Mouse (Mus musculus): ENCODE data around the gene Ndel1. TPM values are rescaled to one million over a fixed set of nuclear protein-coding genes. Genes with fewer than 3 reads are reported as not detected.

Ndel1 gene
- polyA plus RNA-seq, 1 experiment from 2014 or later = 86.4 TPM

DNA sequence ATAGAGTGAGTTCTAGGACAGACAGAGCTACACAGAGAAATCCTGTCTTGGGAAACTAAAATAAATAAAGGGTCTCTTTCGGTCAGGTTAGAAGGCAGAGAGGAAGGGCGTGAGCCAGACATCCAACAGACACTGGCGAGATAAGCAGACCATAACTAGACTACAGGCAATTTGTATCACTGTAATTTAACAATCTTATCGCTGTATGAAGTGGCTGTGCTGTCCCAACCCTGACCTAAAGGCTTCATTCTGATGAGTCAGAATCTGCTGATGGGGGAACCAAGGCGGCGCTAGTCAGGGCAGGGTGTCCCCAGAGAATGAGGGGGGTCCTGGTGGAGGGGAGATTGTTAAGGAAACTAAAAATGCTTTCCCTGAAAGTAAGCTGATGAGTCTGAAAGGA lies 27.1 kb upstream of the Ndel1 start:
- Histone ChIP-seq H3K27me3 (ENCODE audit: control insufficient read depth, insufficient read depth, low read length) (no peaks in the 10 kb centered on the region), H3K4me1 (replicated peaks; ENCODE audit: control insufficient read depth, insufficient read depth) (no peaks in the 10 kb centered on the region), H3K27ac (replicated peaks) (no peak overlapping the region), H3K4me2 (replicated peaks; ENCODE audit: low read depth) (no peak overlapping the region), H3K4me3 (ENCODE audit: low read depth, low read length) (no peak overlapping the region), H3K36me3 (ENCODE audit: control insufficient read depth, insufficient read depth, low read length) (peaks cover 3% of the 10 kb centered on the region; the same call in 1 of the 2 replicates), H3K9ac (ENCODE audit: low read length) (no peak overlapping the region), H3K9me3 (ENCODE audit: control insufficient read depth, low read length) (no peaks in the 10 kb centered on the region)
- DNase-seq (ENCODE audit: low spot score) (no peak), ATAC-seq (ENCODE audit: low FRiP score, low TSS enrichment) (no peak)
- 82% methylated on average over 6 of the region's 6 CpGs for WGBS
- TF ChIP-seq CTCF (IDR thresholded peaks at IDR 0.05; ENCODE audit: low read depth) = no peak
- no peak for TF ChIP-seq EP300 (optimal IDR thresholded peaks at IDR 0.05)

DNA sequence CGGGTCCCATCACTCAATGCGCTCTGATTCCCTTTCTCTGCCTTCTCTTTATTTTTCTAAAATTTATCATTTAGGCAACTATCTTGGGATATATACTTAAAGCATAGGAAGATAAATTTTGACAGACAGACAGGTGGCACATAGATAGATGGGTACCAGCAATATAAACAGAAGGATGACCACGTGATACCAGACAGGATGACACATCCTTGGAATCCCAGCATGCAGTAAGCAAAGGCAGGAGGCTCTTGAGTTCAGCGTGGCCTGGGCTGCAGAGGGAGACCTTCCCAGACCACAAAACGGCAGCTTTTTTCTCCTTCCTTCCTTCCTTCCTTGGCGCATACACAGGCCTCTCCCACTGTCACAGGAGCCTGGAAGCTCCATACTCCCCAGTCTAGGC lies 26.2 kb upstream of the Ndel1 start:
- Histone ChIP-seq H3K4me1 (replicated peaks; ENCODE audit: control insufficient read depth, insufficient read depth) (no peaks in the 10 kb centered on the region), H3K9me3 (ENCODE audit: control insufficient read depth, low read length) (no peaks in the 10 kb centered on the region), H3K27me3 (ENCODE audit: control insufficient read depth, insufficient read depth, low read length) (no peaks in the 10 kb centered on the region), H3K4me3 (ENCODE audit: low read depth, low read length) (no peak overlapping the region), H3K4me2 (replicated peaks; ENCODE audit: low read depth) (no peak overlapping the region), H3K36me3 (ENCODE audit: control insufficient read depth, insufficient read depth, low read length) (no peaks in the 10 kb centered on the region), H3K27ac (replicated peaks) (no peak overlapping the region), H3K9ac (ENCODE audit: low read length) (no peak overlapping the region)
- 70% methylated on average over 6 of the region's 6 CpGs for WGBS
- TF ChIP-seq CTCF (IDR thresholded peaks at IDR 0.05; ENCODE audit: low read depth) (no peak), EP300 (optimal IDR thresholded peaks at IDR 0.05) (no peak)
- ATAC-seq (ENCODE audit: low FRiP score, low TSS enrichment) (no peak), DNase-seq (ENCODE audit: low spot score) (no peak)

DNA sequence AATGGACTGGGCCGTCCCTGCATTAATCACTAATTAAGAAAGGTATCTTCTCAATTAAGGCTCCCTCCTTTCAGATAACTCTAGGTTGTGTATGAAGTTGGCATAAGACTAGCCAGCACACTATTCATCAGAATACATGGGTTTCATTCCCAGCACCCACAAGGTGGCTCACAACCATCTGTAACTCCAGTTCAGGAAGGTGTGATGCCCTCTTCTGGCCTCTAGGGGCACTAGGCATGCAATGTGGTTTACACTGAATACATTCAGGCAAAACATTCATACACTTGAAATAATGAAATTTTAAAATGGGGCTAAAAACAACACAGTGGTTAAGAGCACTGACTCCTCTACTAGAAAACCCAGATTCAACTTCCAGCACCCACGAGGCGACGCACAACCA lies 25.5 kb upstream of the Ndel1 start:
- TF ChIP-seq EP300 (optimal IDR thresholded peaks at IDR 0.05) (no peak), CTCF (IDR thresholded peaks at IDR 0.05; ENCODE audit: low read depth) (peak; percentile 84)
- no peak overlapping the region for H3K4me2 ChIP-seq (replicated peaks; ENCODE audit: low read depth)
- H3K9me3 ChIP-seq (ENCODE audit: control insufficient read depth, low read length) = no peaks in the 10 kb centered on the region
- H3K4me3 ChIP-seq (ENCODE audit: low read depth, low read length) = no peak overlapping the region
- no peaks in the 10 kb centered on the region for H3K36me3 ChIP-seq (ENCODE audit: control insufficient read depth, insufficient read depth, low read length)
- 54% methylated on average over 4 of the region's 4 CpGs for WGBS
- no peaks in the 10 kb centered on the region for H3K4me1 ChIP-seq (replicated peaks; ENCODE audit: control insufficient read depth, insufficient read depth)
- DNase-seq (ENCODE audit: low spot score) = no peak
- H3K27me3 ChIP-seq (ENCODE audit: control insufficient read depth, insufficient read depth, low read length) = no peaks in the 10 kb centered on the region
- H3K9ac ChIP-seq (ENCODE audit: low read length) = no peak overlapping the region
- no peak overlapping the region for H3K27ac ChIP-seq (replicated peaks)
- ATAC-seq (ENCODE audit: low FRiP score, low TSS enrichment) = no peak

DNA sequence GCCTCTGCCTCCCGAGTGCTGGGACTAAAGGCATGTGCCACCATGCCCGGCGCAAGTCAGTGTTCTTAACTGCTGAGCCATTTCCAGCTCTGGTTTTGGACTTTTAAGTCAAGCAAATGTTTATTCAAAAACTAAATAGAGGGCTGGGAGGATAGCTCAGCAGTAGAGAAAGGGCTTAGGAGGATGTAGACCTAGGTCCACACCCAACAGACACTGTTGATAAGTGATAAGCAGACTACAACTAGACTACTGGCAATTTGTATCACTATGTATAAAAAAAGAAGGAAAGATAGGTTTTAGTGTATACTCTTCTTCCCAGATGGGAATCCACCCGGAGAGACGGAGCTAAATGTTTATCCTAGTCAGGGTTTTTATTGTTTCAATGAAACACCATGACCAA lies 24.6 kb upstream of the Ndel1 start:
- TF ChIP-seq CTCF (IDR thresholded peaks at IDR 0.05; ENCODE audit: low read depth) = no peak
- no peak for TF ChIP-seq EP300 (optimal IDR thresholded peaks at IDR 0.05)
- no peaks in the 10 kb centered on the region for H3K9me3 ChIP-seq (ENCODE audit: control insufficient read depth, low read length)
- no peak overlapping the region for H3K4me3 ChIP-seq (ENCODE audit: low read depth, low read length)
- WGBS = 89% methylated on average over 5 of the region's 5 CpGs
- H3K27ac ChIP-seq (replicated peaks) = no peak overlapping the region
- ATAC-seq (ENCODE audit: low FRiP score, low TSS enrichment) (no peak), DNase-seq (ENCODE audit: low spot score) (no peak)
- H3K9ac ChIP-seq (ENCODE audit: low read length) = no peak overlapping the region
- H3K36me3 ChIP-seq (ENCODE audit: control insufficient read depth, insufficient read depth, low read length) = no peaks in the 10 kb centered on the region
- H3K4me2 ChIP-seq (replicated peaks; ENCODE audit: low read depth) = no peak overlapping the region
- no peaks in the 10 kb centered on the region for H3K4me1 ChIP-seq (replicated peaks; ENCODE audit: control insufficient read depth, insufficient read depth)
- H3K27me3 ChIP-seq (ENCODE audit: control insufficient read depth, insufficient read depth, low read length) = no peaks in the 10 kb centered on the region

DNA sequence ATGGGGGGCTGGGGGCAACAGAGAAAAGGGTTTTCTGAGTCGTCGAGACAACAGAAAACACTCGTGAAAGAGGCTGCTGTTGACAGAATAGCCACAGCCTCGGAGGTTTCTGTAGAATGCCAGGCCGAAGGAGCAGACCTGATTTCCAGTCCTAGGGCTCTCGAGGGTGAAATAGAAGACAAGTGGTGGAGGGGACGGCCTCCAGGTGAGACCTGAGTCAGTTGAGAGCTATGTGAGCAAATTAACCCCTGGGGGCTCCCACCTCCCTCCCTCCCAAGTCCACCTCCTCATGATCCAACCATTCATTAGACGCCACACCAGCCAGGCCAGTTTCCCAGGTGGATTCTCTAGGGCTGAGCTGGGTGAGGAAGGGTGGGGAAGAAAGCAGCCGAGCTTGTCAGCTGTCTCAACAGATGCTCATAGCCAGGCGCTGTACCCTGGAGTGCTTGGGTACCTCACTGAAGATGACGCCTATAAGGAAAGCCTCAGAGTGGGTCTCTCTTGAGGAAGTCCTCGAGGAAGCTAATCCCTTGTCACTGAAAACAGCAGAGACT lies 22.3 kb upstream of the Ndel1 start:
- no peak overlapping the region for H3K9ac ChIP-seq (ENCODE audit: low read length)
- H3K4me2 ChIP-seq (replicated peaks; ENCODE audit: low read depth) = no peak overlapping the region
- DNase-seq (ENCODE audit: low spot score) (no peak), ATAC-seq (ENCODE audit: low FRiP score, low TSS enrichment) (no peak)
- no peak overlapping the region for H3K27ac ChIP-seq (replicated peaks)
- TF ChIP-seq CTCF (IDR thresholded peaks at IDR 0.05; ENCODE audit: low read depth) (no peak), EP300 (optimal IDR thresholded peaks at IDR 0.05) (no peak)
- H3K27me3 ChIP-seq (ENCODE audit: control insufficient read depth, insufficient read depth, low read length) = no peaks in the 10 kb centered on the region
- no peaks in the 10 kb centered on the region for H3K9me3 ChIP-seq (ENCODE audit: control insufficient read depth, low read length)
- H3K36me3 ChIP-seq (ENCODE audit: control insufficient read depth, insufficient read depth, low read length) = no peaks in the 10 kb centered on the region
- H3K4me3 ChIP-seq (ENCODE audit: low read depth, low read length) = no peak overlapping the region
- H3K4me1 ChIP-seq (replicated peaks; ENCODE audit: control insufficient read depth, insufficient read depth) = no peaks in the 10 kb centered on the region
- 60% methylated on average over 12 of the region's 12 CpGs for WGBS

DNA sequence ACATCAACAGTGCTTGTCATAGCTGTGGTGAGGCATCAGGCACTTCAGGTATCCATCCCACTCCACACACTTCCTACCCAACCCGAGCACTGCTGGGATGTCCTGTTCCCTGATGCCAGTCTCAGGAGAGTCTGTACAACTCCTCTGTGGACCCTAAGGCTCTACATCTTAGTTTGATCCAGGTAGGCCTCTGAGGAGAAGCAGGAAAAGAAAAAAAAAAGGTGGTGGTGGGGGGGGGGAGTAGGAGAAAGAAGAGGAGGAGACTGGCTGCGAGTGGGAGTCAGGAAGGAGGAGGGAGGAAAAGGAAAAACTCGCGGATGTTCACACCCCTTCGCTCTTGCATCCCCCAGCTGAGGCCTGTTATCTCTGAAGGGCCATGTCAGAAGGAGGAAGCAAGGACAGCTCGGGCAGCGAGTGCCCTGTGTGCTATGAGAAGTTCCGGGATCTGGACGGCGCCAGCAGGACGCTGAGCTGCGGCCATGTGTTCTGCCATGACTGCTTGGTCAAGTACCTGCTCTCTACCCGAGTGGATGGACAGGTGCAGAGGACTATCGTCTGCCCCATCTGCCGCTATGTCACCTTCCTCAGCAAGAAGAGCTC lies 20.7 kb upstream of the Ndel1 start:
- Histone ChIP-seq H3K4me2 (replicated peaks; ENCODE audit: low read depth) (no peak overlapping the region), H3K9me3 (ENCODE audit: control insufficient read depth, low read length) (no peaks in the 10 kb centered on the region), H3K27ac (replicated peaks) (no peak overlapping the region), H3K4me3 (ENCODE audit: low read depth, low read length) (no peak overlapping the region), H3K4me1 (replicated peaks; ENCODE audit: control insufficient read depth, insufficient read depth) (no peaks in the 10 kb centered on the region), H3K9ac (ENCODE audit: low read length) (no peak overlapping the region), H3K27me3 (ENCODE audit: control insufficient read depth, insufficient read depth, low read length) (no peaks in the 10 kb centered on the region), H3K36me3 (ENCODE audit: control insufficient read depth, insufficient read depth, low read length) (no peaks in the 10 kb centered on the region)
- no peak for TF ChIP-seq EP300 (optimal IDR thresholded peaks at IDR 0.05)
- TF ChIP-seq CTCF (IDR thresholded peaks at IDR 0.05; ENCODE audit: low read depth) = no peak
- ATAC-seq (ENCODE audit: low FRiP score, low TSS enrichment) (0 out of 2 replicates have a peak, but pooled peaks have one; percentile 43), DNase-seq (ENCODE audit: low spot score) (no peak)
- WGBS = 67% methylated on average over 14 of the region's 15 CpGs
